Mouse (Mus musculus) kidney, postnatal 25 days (tissue): Measurements from ENCODE around the gene Shf.
A peak's percentile ranks its signal among the peaks of the same experiment; 100 is the strongest.

Experiments
- DNase-seq, 2 experiments: peaks; one replicate each; pipeline ENCODE4 v3.0.0; 2021; ENCODE audit warnings: mixed read lengths in 2 of 2

Shf gene

GRCm38 (mm10) chr2:122301921-122302573 is 66.9 kb downstream of the Shf start:
- DNase-seq, result no peak

- DNase-seq, result peak; percentile 36 to 62
Measured at GRCm38 (mm10) chr2:122301081-122301920, 67.7 kb downstream of the Shf start.

GRCm38 (mm10) chr2:122300656-122301020 is 68.3 kb downstream of the Shf start:
- no peak for DNase-seq

- DNase-seq, result no peak
Measured at GRCm38 (mm10) chr2:122299911-122300655, 68.9 kb downstream of the Shf start.
